Mouse (Mus musculus) forebrain, embryonic 13.5 days (tissue): Measurements from ENCODE around the gene Ufc1. TPM values are rescaled to one million over a fixed set of nuclear protein-coding genes. Genes with fewer than 3 reads are reported as not detected.
A peak's percentile ranks its signal among the peaks of the same experiment; 100 is the strongest.

ENCODE experiments used
- ATAC-seq: fragments of 200-750 bp; cut with Nextera tagmentation; 2 replicates; pipeline ENCODE4 v1.8.0; 2017
- H3K27ac ChIP-seq: fragments of 300-500 bp; sonication (generic); 2 replicates; pipeline ENCODE4 v1.5.1; 2015; ENCODE audit warnings: inconsistent platforms, mild to moderate bottlenecking, moderate library complexity
- H3K27me3 ChIP-seq: fragments of 300-500 bp; sonication (generic); 2 replicates; pipeline ENCODE4 v1.6.1; 2015; ENCODE audit warnings: mild to moderate bottlenecking, inconsistent platforms
- H3K36me3 ChIP-seq: fragments of 300-500 bp; sonication (generic); 2 replicates; pipeline ENCODE4 v1.6.1; 2015; ENCODE audit warnings: mild to moderate bottlenecking, inconsistent platforms; ENCODE audit not compliant: poor library complexity, severe bottlenecking
- H3K4me1 ChIP-seq: fragments of 300-500 bp; sonication (generic); 2 replicates; pipeline ENCODE4 v1.6.1; 2015; ENCODE audit warnings: inconsistent platforms
- H3K4me2 ChIP-seq: fragments of 300-500 bp; sonication (generic); 2 replicates; pipeline ENCODE4 v1.6.1; 2015; ENCODE audit warnings: inconsistent platforms, mild to moderate bottlenecking, moderate library complexity
- H3K4me3 ChIP-seq: fragments of 300-500 bp; sonication (generic); 2 replicates; pipeline ENCODE4 v1.5.1; 2015; ENCODE audit warnings: mild to moderate bottlenecking, inconsistent platforms
- H3K9ac ChIP-seq: fragments of 300-500 bp; sonication (generic); 2 replicates; pipeline ENCODE4 v1.6.1; 2015; ENCODE audit warnings: mild to moderate bottlenecking, inconsistent platforms
- H3K9me3 ChIP-seq: fragments of 300-500 bp; sonication (generic); replicated peaks from 2 replicates; pipeline ENCODE4 v1.6.1; 2016; ENCODE audit warnings: inconsistent platforms
- WGBS: fragments of 180-500 bp; shearing (Covaris S2); methylation state at CpG from one replicate; pipeline ENCODE4 v1.1.7; 2015; 5-methylcytosine and 5-hydroxymethylcytosine counted together
- polyA plus RNA-seq: library from polyadenylated mRNA; unstranded; fragments of >200 nt; fragmentation: Nextera tagmentation; extraction: Ambion mirVana; gene quantifications from 2 replicates; pipeline ENCODE4 v1.2.1, GENCODE M21; 2015

Gene Ufc1
- polyA plus RNA-seq, 1 experiment from 2014 or later: 118 TPM

GRCm38 (mm10) chr1:171263666-171264461 lies 31.0 kb downstream of the Ufc1 start:
- no peaks in the 10 kb centered on the region for H3K27me3 ChIP-seq
- no peaks in the 10 kb centered on the region for H3K36me3 ChIP-seq
- H3K4me1 ChIP-seq: peaks cover 17% of the 10 kb centered on the region
- no peak overlapping the region for H3K9ac ChIP-seq
- 76% methylated on average over 3 of the region's 3 CpGs for WGBS
- no peak for ATAC-seq
- peak overlapping the region; percentile 61 for H3K4me2 ChIP-seq
- no peak overlapping the region for H3K4me3 ChIP-seq
- peak overlapping the region; percentile 91 for H3K27ac ChIP-seq
- H3K9me3 ChIP-seq: no peaks in the 10 kb centered on the region

- H3K9me3 ChIP-seq: no peaks in the 10 kb centered on the region
- no peaks in the 10 kb centered on the region for H3K27me3 ChIP-seq
- peaks cover 17% of the 10 kb centered on the region for H3K4me1 ChIP-seq
- ATAC-seq: peak; percentile 94
- peak overlapping the region; percentile 30; the same call in 1 of the 2 replicates for H3K4me3 ChIP-seq
- H3K36me3 ChIP-seq: no peaks in the 10 kb centered on the region
- no peak overlapping the region for H3K9ac ChIP-seq
- peak overlapping the region; percentile 61 for H3K4me2 ChIP-seq
- WGBS: 6% methylated on average over 2 of the region's 2 CpGs
- peak overlapping the region; percentile 91 for H3K27ac ChIP-seq
Observed at GRCm38 (mm10) chr1:171263185-171263611, 31.6 kb downstream of the Ufc1 start.

GRCm38 (mm10) chr1:171262594-171263130 lies 32.2 kb downstream of the Ufc1 start:
- peak overlapping the region; percentile 61 for H3K4me2 ChIP-seq
- peaks cover 17% of the 10 kb centered on the region for H3K4me1 ChIP-seq
- H3K9me3 ChIP-seq: no peaks in the 10 kb centered on the region
- H3K4me3 ChIP-seq: peak overlapping the region; percentile 30
- WGBS: 5% methylated on average over 8 of the region's 8 CpGs
- H3K9ac ChIP-seq: peak overlapping the region; percentile 53
- peak; percentile 80 for ATAC-seq
- H3K27ac ChIP-seq: peak overlapping the region; percentile 91
- H3K27me3 ChIP-seq: no peaks in the 10 kb centered on the region
- H3K36me3 ChIP-seq: peaks cover 3% of the 10 kb centered on the region; the same call in 1 of the 2 replicates

- ATAC-seq: no peak
- no peak overlapping the region for H3K9ac ChIP-seq
- H3K4me2 ChIP-seq: no peak overlapping the region
- H3K9me3 ChIP-seq: no peaks in the 10 kb centered on the region
- H3K4me1 ChIP-seq: peaks cover 17% of the 10 kb centered on the region
- no peak overlapping the region for H3K4me3 ChIP-seq
- peaks cover 11% of the 10 kb centered on the region; the same call in 1 of the 2 replicates for H3K36me3 ChIP-seq
- no peaks in the 10 kb centered on the region for H3K27me3 ChIP-seq
- no peak overlapping the region for H3K27ac ChIP-seq
- WGBS: 94% methylated on average over 3 of the region's 3 CpGs
Observed at GRCm38 (mm10) chr1:171260316-171260715, 34.5 kb downstream of the Ufc1 start.

- Histone ChIP-seq H3K9ac (no peak overlapping the region), H3K4me2 (no peak overlapping the region), H3K9me3 (no peaks in the 10 kb centered on the region), H3K4me3 (no peak overlapping the region), H3K27me3 (no peaks in the 10 kb centered on the region), H3K4me1 (peaks cover 16% of the 10 kb centered on the region), H3K36me3 (peaks cover 11% of the 10 kb centered on the region; the same call in 1 of the 2 replicates), H3K27ac (no peak overlapping the region)
- no peak for ATAC-seq
- 82% methylated on average over 17 of the region's 17 CpGs for WGBS
Observed at GRCm38 (mm10) chr1:171258921-171259320, 35.9 kb downstream of the Ufc1 start.

- H3K4me2 ChIP-seq: no peak overlapping the region
- no peak overlapping the region for H3K9ac ChIP-seq
- WGBS: 90% methylated on average over 9 of the region's 9 CpGs
- peaks cover 11% of the 10 kb centered on the region; the same call in 1 of the 2 replicates for H3K36me3 ChIP-seq
- no peaks in the 10 kb centered on the region for H3K9me3 ChIP-seq
- no peak for ATAC-seq
- no peak overlapping the region for H3K27ac ChIP-seq
- H3K4me3 ChIP-seq: no peak overlapping the region
- H3K27me3 ChIP-seq: no peaks in the 10 kb centered on the region
- H3K4me1 ChIP-seq: peaks cover 9% of the 10 kb centered on the region
Observed at GRCm38 (mm10) chr1:171257781-171258180, 37.0 kb downstream of the Ufc1 start.

- Histone ChIP-seq H3K4me3 (no peak overlapping the region), H3K9me3 (no peaks in the 10 kb centered on the region), H3K27ac (no peak overlapping the region), H3K4me2 (no peak overlapping the region), H3K9ac (no peak overlapping the region), H3K4me1 (peaks cover 9% of the 10 kb centered on the region), H3K27me3 (no peaks in the 10 kb centered on the region), H3K36me3 (peaks cover 11% of the 10 kb centered on the region; the same call in 1 of the 2 replicates)
- 67% methylated on average over 15 of the region's 15 CpGs for WGBS
- no peak; the same call in 1 of the 2 replicates for ATAC-seq
Observed at GRCm38 (mm10) chr1:171256937-171257548, 37.8 kb downstream of the Ufc1 start.

GRCm38 (mm10) chr1:171256095-171256818 lies 38.6 kb downstream of the Ufc1 start:
- Histone ChIP-seq H3K27me3 (no peaks in the 10 kb centered on the region), H3K4me3 (no peak overlapping the region), H3K9me3 (no peaks in the 10 kb centered on the region), H3K27ac (no peak overlapping the region), H3K36me3 (peaks cover 11% of the 10 kb centered on the region; the same call in 1 of the 2 replicates), H3K9ac (no peak overlapping the region), H3K4me1 (peaks cover 15% of the 10 kb centered on the region), H3K4me2 (no peak overlapping the region)
- WGBS: 90% methylated on average over 24 of the region's 24 CpGs
- no peak for ATAC-seq

- peak overlapping the region; percentile 78; the same call in 1 of the 2 replicates for H3K27ac ChIP-seq
- WGBS: 43% methylated on average over 17 of the region's 17 CpGs
- H3K36me3 ChIP-seq: peaks cover 6% of the 10 kb centered on the region; the same call in 1 of the 2 replicates
- H3K9me3 ChIP-seq: no peaks in the 10 kb centered on the region
- H3K4me3 ChIP-seq: peak overlapping the region; percentile 33
- H3K27me3 ChIP-seq: no peaks in the 10 kb centered on the region
- H3K4me2 ChIP-seq: peak overlapping the region; percentile 59
- peaks cover 48% of the 10 kb centered on the region for H3K4me1 ChIP-seq
- ATAC-seq: no peak
- peak overlapping the region; percentile 56 for H3K9ac ChIP-seq
Observed at GRCm38 (mm10) chr1:171252415-171252814, 42.4 kb downstream of the Ufc1 start.

GRCm38 (mm10) chr1:171251594-171252324 lies 43.1 kb downstream of the Ufc1 start:
- 6% methylated on average over 13 of the region's 13 CpGs for WGBS
- H3K36me3 ChIP-seq: peaks cover 5% of the 10 kb centered on the region; the same call in 1 of the 2 replicates
- H3K27me3 ChIP-seq: no peaks in the 10 kb centered on the region
- H3K9me3 ChIP-seq: no peaks in the 10 kb centered on the region
- H3K27ac ChIP-seq: peak overlapping the region; percentile 78; the same call in 1 of the 2 replicates
- H3K9ac ChIP-seq: peak overlapping the region; percentile 56
- H3K4me1 ChIP-seq: peaks cover 49% of the 10 kb centered on the region
- no peak for ATAC-seq
- peak overlapping the region; percentile 33 for H3K4me3 ChIP-seq
- H3K4me2 ChIP-seq: peak overlapping the region; percentile 59
